Mouse (Mus musculus) bone marrow macrophage, adult 2 months (primary cell): ENCODE measurements at regions not wholly inside any gene's neighbourhood (a gene's known extent, or its start where the extent isn't known, plus 50 kb on each side); places are given as distances from the start of the nearest gene placed in this dataset.

Experiments
- CTCF ChIP-seq: IDR thresholded peaks from 2 replicates; pipeline ENCODE4 v1.5.1; 2012; ENCODE audit warnings: low read depth, mild to moderate bottlenecking, low read length, moderate library complexity
- POLR2A ChIP-seq: IDR thresholded peaks from 2 replicates; pipeline ENCODE4 v1.6.1; 2012; ENCODE audit warnings: mild to moderate bottlenecking, low read depth, low read length, borderline replicate concordance

GRCm38 (mm10) chr6:67139012-67139375 is 99.0 kb upstream of the Serbp1 start:
- TF ChIP-seq POLR2A (no peak), CTCF (no peak)
